Mouse (Mus musculus): ENCODE measurements around the gene Obscn. TPM values are rescaled to one million over a fixed set of nuclear protein-coding genes. Genes with fewer than 3 reads are reported as not detected.

Obscn gene
- total RNA-seq, 2 experiments from 2014 or later: 436 to 453 TPM

Small RNAs within 50 kb of the gene (microRNA-seq; reads per million reads assigned to microRNA genes)
- 0 reads per million in 2 experiments for gene Gm44313

Other genes starting within 250 kb of the Obscn start
- 1 to 10 TPM; 5.3 to 5.9 TPM for gene Zfp39, start 232.2 kb downstream of the Obscn start, total RNA-seq (2021)
- not detected for gene Btnl10, start 218.5 kb downstream of the Obscn start, total RNA-seq (2021)
- gene Rnf187, start 197.5 kb downstream of the Obscn start, total RNA-seq (2021): 100 to 1,000 TPM; 161 to 165 TPM
- gene Hist3h2ba, start 187.5 kb downstream of the Obscn start, total RNA-seq (2021): 10 to 100 TPM; 21.8 to 22.6 TPM
- 10 to 100 TPM; 46.8 to 50.0 TPM for gene Hist3h2a, start 181.7 kb downstream of the Obscn start, total RNA-seq (2021)
- gene Trim17, start 181.7 kb downstream of the Obscn start, total RNA-seq (2021): under 1 TPM in 1 of 2 experiments, not detected in 1; 0.10 TPM
- gene Trim11, start 158.3 kb downstream of the Obscn start, total RNA-seq (2021): 10 to 100 TPM; 21.3 TPM
- gene Iba57, start 27.3 kb upstream of the Obscn start, total RNA-seq (2021): 10 to 100 TPM; 12.9 to 13.1 TPM
- gene Gjc2, start 46.8 kb upstream of the Obscn start, total RNA-seq (2021): under 1 TPM; 0.70 to 0.79 TPM
- 10 to 100 TPM; 63.3 to 67.9 TPM for gene Guk1, start 55.8 kb upstream of the Obscn start, total RNA-seq (2021)
- 10 to 100 TPM; 74.1 to 75.1 TPM for gene Mrpl55, start 66.1 kb upstream of the Obscn start, total RNA-seq (2021)
- gene 2310033P09Rik, start 71.9 kb upstream of the Obscn start, total RNA-seq (2021): 10 to 100 TPM; 10.6 to 12.4 TPM
- gene Arf1, start 91.9 kb upstream of the Obscn start, total RNA-seq (2021): 100 to 1,000 TPM; 389 to 395 TPM
- gene Wnt3a, start 154.3 kb upstream of the Obscn start, total RNA-seq (2021): not detected
- 1 to 10 TPM; 5.6 to 5.7 TPM for gene Wnt9a, start 170.5 kb upstream of the Obscn start, total RNA-seq (2021)
- not detected for gene Prss38, start 239.3 kb upstream of the Obscn start, total RNA-seq (2021)